Mouse (Mus musculus): ENCODE data around the gene Olfr1418.

- TF ChIP-seq CTCF (IDR thresholded peaks at IDR 0.05; ENCODE audit: low read depth, low read length), result no peak
- no peak for TF ChIP-seq GATA1 (IDR thresholded peaks at IDR 0.05; ENCODE audit: borderline replicate concordance, low read length)
- no peak for TF ChIP-seq GATA2 (IDR thresholded peaks at IDR 0.05; ENCODE audit: borderline replicate concordance, low read depth, low read length)
- no peak for TF ChIP-seq TAL1 (conservative IDR thresholded peaks at IDR 0.05; ENCODE audit: low read depth, low read length)
- no peak for TF ChIP-seq POLR2AphosphoS5 (IDR thresholded peaks at IDR 0.05; ENCODE audit: insufficient replicate concordance, low read depth, low read length)
Measured at GRCm38 (mm10) chr19:11810003-11810758, 50.7 kb downstream of the Olfr1418 start.

All from G1E (cell line).